In the genomic region with DNA sequence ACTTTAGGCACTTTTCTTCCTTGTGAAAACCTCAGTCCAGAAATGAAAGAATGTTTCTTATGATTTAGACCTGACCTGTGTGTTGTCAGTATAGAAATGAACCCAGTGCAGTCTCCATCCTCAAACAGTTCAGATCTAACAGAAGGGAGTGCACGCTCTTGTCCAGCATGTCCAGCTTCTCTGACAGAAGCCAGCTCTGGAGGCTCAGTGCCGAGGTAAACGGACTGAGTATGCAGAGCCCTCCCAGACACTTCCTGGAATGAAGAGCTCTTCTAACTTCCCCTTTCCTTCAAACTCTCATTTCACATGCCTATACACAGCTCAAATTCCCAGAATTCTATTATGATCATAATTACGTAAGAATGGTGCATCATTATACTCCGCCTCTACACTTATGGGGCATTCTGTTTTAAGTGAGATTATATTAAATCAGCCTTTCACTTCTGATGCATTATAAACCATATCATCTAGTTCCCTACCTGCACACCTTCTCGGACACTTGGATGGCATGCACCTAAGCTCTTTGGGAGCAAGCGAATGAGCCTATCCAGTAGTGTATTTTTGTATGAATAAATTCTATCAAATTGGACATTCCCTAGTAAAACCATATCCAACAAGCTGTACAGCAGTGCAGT, we compare ENCODE assay signal across 1 mouse cellular context.
TF ChIP-seq lines count a peak whose summit lies in the region.

No protein-coding gene starts in this region.

TF ChIP-seq in CH12.LX, 34 proteins besides CTCF, POLR2A, EP300 and RAD21 (continued from another document):
- TF ChIP-seq ZC3H11A (IDR thresholded peaks at IDR 0.05; ENCODE audit: low read depth, low read length): no peak
- peak; percentile 19; the same call in 1 of the 2 replicates for TF ChIP-seq MAFK (IDR thresholded peaks at IDR 0.05; ENCODE audit: insufficient replicate concordance, low read length)
- TF ChIP-seq MAZ (IDR thresholded peaks at IDR 0.05; ENCODE audit: low read depth, low read length): 0 out of 2 replicates have a peak, but pooled peaks have one; percentile 44
- 0 out of 2 replicates have a peak, but pooled peaks have one; percentile 37 for TF ChIP-seq MAX (IDR thresholded peaks at IDR 0.05; ENCODE audit: low read length)
- peak; percentile 75 for TF ChIP-seq ELF1 (IDR thresholded peaks at IDR 0.05; ENCODE audit: low read depth, low read length)
- 0 out of 2 replicates have a peak, but pooled peaks have one; percentile 16 for TF ChIP-seq TBP (conservative IDR thresholded peaks at IDR 0.05; ENCODE audit: low read depth, low read length)
- no peak for TF ChIP-seq MYC (IDR thresholded peaks at IDR 0.05; ENCODE audit: low read depth, low read length)
- no peak for TF ChIP-seq KAT2A (IDR thresholded peaks at IDR 0.05; ENCODE audit: insufficient replicate concordance, low read length)
- TF ChIP-seq MXI1 (IDR thresholded peaks at IDR 0.05; ENCODE audit: low read depth, low read length): peak; percentile 63
- TF ChIP-seq UBTF (IDR thresholded peaks at IDR 0.05; ENCODE audit: low read depth, low read length): no peak; the same call in 1 of the 2 replicates
- TF ChIP-seq POLR2AphosphoS2 (IDR thresholded peaks at IDR 0.05; ENCODE audit: low read depth, low read length): no peak
- no peak for TF ChIP-seq SMC3 (IDR thresholded peaks at IDR 0.05; ENCODE audit: low read depth, low read length)
- TF ChIP-seq JUN (IDR thresholded peaks at IDR 0.05; ENCODE audit: insufficient read depth, low read depth, low read length): no peak
- no peak for TF ChIP-seq IRF4 (IDR thresholded peaks at IDR 0.05; ENCODE audit: low read depth, low read length)
- peak; percentile 32; the same call in 1 of the 2 replicates for TF ChIP-seq HCFC1 (IDR thresholded peaks at IDR 0.05; ENCODE audit: low read depth, low read length)
- TF ChIP-seq USF2 (conservative IDR thresholded peaks at IDR 0.05; ENCODE audit: low read depth, low read length): no peak
- TF ChIP-seq GABPA (IDR thresholded peaks at IDR 0.05; ENCODE audit: insufficient replicate concordance, low read depth, low read length): no peak
- peak; percentile 32; the same call in 1 of the 2 replicates for TF ChIP-seq CHD1 (IDR thresholded peaks at IDR 0.05; ENCODE audit: low read depth, low read length)
- TF ChIP-seq E2F4 (IDR thresholded peaks at IDR 0.05; ENCODE audit: insufficient replicate concordance, low read depth, low read length): no peak
- no peak for TF ChIP-seq NELFE (IDR thresholded peaks at IDR 0.05; ENCODE audit: low read depth, low read length)
